Mouse (Mus musculus): ENCODE data around the gene Gm8127.
"Not testable (repeated sequence)": the region's sequence is repeated elsewhere in the genome, so short reads cannot be mapped to it uniquely, and the experiment has no call there.

Gm8127 gene

GRCm38 (mm10) chr14:43293503-43293902 lies at the start of gene Gm8127:
TSS of gene Gm8127 (minus strand) at chr14:43293832.
- not testable (repeated sequence) for TF ChIP-seq GATA4 (IDR thresholded peaks at IDR 0.05; ENCODE audit: insufficient replicate concordance, low read length)

GRCm38 (mm10) chr14:43274986-43275511 lies 18.6 kb downstream of the Gm8127 start, which contains the start of gene Gm9732:
TSS of gene Gm9732 (plus strand) at chr14:43275036.
- TF ChIP-seq GATA4 (IDR thresholded peaks at IDR 0.05; ENCODE audit: insufficient replicate concordance, low read length) = not testable (repeated sequence)

GRCm38 (mm10) chr14:43258349-43258748 lies 35.3 kb downstream of the Gm8127 start, which contains the start of gene Gm8126:
TSS of gene Gm8126 (plus strand) at chr14:43258649.
- not testable (repeated sequence) for TF ChIP-seq GATA4 (IDR thresholded peaks at IDR 0.05; ENCODE audit: insufficient replicate concordance, low read length)

All from liver, adult (tissue).